Mouse (Mus musculus): ENCODE results near the gene Notum. TPM values are rescaled to one million over a fixed set of nuclear protein-coding genes. Genes with fewer than 3 reads are reported as not detected.

Notum gene
- total and polyA plus RNA-seq, 3 experiments, result 0.23 to 0.35 TPM; not detected in 1

- Histone ChIP-seq H3K4me3 (no peak overlapping the region), H3K27ac (no peak overlapping the region), H3K27me3 (ENCODE audit: control insufficient read depth, insufficient read depth, low read length) (no peaks in the 10 kb centered on the region), H3K4me1 (ENCODE audit: control insufficient read depth, insufficient read depth, low read length) (no peaks in the 10 kb centered on the region), H3K9ac (ENCODE audit: low read depth, low read length) (no peak overlapping the region), H3K79me2 (replicated peaks; ENCODE audit: control insufficient read depth, insufficient read depth, low read length) (no peaks in the 10 kb centered on the region), H3K36me3 (ENCODE audit: control insufficient read depth, insufficient read depth, low read length) (no peaks in the 10 kb centered on the region)
- no peak for DNase-seq
- intact Hi-C loops (cut with DNase I), result no loop called here
- TF ChIP-seq POLR2A (IDR thresholded peaks at IDR 0.05; ENCODE audit: insufficient read depth, low read depth, low read length), result no peak
- no peak for TF ChIP-seq EP300 (IDR thresholded peaks at IDR 0.05; ENCODE audit: insufficient read depth, low read depth, low read length)
- no peak for TF ChIP-seq CTCF (IDR thresholded peaks at IDR 0.05)
- WGBS, result 71% methylated on average over 8 of the region's 8 CpGs
Measured at GRCm38 (mm10) chr11:120704486-120705325, 43.7 kb upstream of the Notum start.

- Histone ChIP-seq H3K36me3 (ENCODE audit: control insufficient read depth, insufficient read depth, low read length) (no peaks in the 10 kb centered on the region), H3K27me3 (ENCODE audit: control insufficient read depth, insufficient read depth, low read length) (no peaks in the 10 kb centered on the region), H3K9ac (ENCODE audit: low read depth, low read length) (no peak overlapping the region), H3K4me3 (no peak overlapping the region), H3K27ac (no peak overlapping the region), H3K4me1 (ENCODE audit: control insufficient read depth, insufficient read depth, low read length) (no peaks in the 10 kb centered on the region), H3K79me2 (replicated peaks; ENCODE audit: control insufficient read depth, insufficient read depth, low read length) (no peaks in the 10 kb centered on the region)
- intact Hi-C loops (cut with DNase I), result no loop called here
- no peak for DNase-seq
- WGBS, result 62% methylated on average over 15 of the region's 15 CpGs
- TF ChIP-seq EP300 (IDR thresholded peaks at IDR 0.05; ENCODE audit: insufficient read depth, low read depth, low read length) (no peak), POLR2A (IDR thresholded peaks at IDR 0.05; ENCODE audit: insufficient read depth, low read depth, low read length) (no peak), CTCF (IDR thresholded peaks at IDR 0.05) (no peak)
Measured at GRCm38 (mm10) chr11:120703696-120704454, 42.9 kb upstream of the Notum start.

GRCm38 (mm10) chr11:120697741-120698140 lies 36.8 kb upstream of the Notum start:
- no peak overlapping the region for H3K9ac ChIP-seq (ENCODE audit: low read depth, low read length)
- peak overlapping the region; percentile 48 for H3K27ac ChIP-seq
- no peaks in the 10 kb centered on the region for H3K27me3 ChIP-seq (ENCODE audit: control insufficient read depth, insufficient read depth, low read length)
- no peak overlapping the region for H3K4me3 ChIP-seq
- intact Hi-C loops (cut with DNase I), result no loop called here
- H3K36me3 ChIP-seq (ENCODE audit: control insufficient read depth, insufficient read depth, low read length), result no peaks in the 10 kb centered on the region
- no peaks in the 10 kb centered on the region for H3K79me2 ChIP-seq (replicated peaks; ENCODE audit: control insufficient read depth, insufficient read depth, low read length)
- peaks cover under 1% of the 10 kb centered on the region for H3K4me1 ChIP-seq (ENCODE audit: control insufficient read depth, insufficient read depth, low read length)
- TF ChIP-seq POLR2A (IDR thresholded peaks at IDR 0.05; ENCODE audit: insufficient read depth, low read depth, low read length) (0 out of 2 replicates have a peak, but pooled peaks have one; percentile 9), CTCF (IDR thresholded peaks at IDR 0.05) (0 out of 2 replicates have a peak, but pooled peaks have one; percentile 6), EP300 (IDR thresholded peaks at IDR 0.05; ENCODE audit: insufficient read depth, low read depth, low read length) (0 out of 2 replicates have a peak, but pooled peaks have one; percentile 58)
- DNase-seq, result peak; percentile 52 to 79
- 36% methylated on average over 10 of the region's 10 CpGs for WGBS

GRCm38 (mm10) chr11:120696568-120696967 lies 35.6 kb upstream of the Notum start:
- no peak for TF ChIP-seq POLR2A (IDR thresholded peaks at IDR 0.05; ENCODE audit: insufficient read depth, low read depth, low read length)
- TF ChIP-seq CTCF (IDR thresholded peaks at IDR 0.05), result peak; percentile 50
- no peak for TF ChIP-seq EP300 (IDR thresholded peaks at IDR 0.05; ENCODE audit: insufficient read depth, low read depth, low read length)
- Histone ChIP-seq H3K27ac (no peak overlapping the region), H3K27me3 (ENCODE audit: control insufficient read depth, insufficient read depth, low read length) (no peaks in the 10 kb centered on the region), H3K79me2 (replicated peaks; ENCODE audit: control insufficient read depth, insufficient read depth, low read length) (no peaks in the 10 kb centered on the region), H3K4me1 (ENCODE audit: control insufficient read depth, insufficient read depth, low read length) (peaks cover 4% of the 10 kb centered on the region), H3K4me3 (no peak overlapping the region), H3K9ac (ENCODE audit: low read depth, low read length) (no peak overlapping the region), H3K36me3 (ENCODE audit: control insufficient read depth, insufficient read depth, low read length) (no peaks in the 10 kb centered on the region)
- no peak for DNase-seq
- 93% methylated on average over 6 of the region's 6 CpGs for WGBS
- intact Hi-C loops (cut with DNase I), result no loop called here

- no peak for DNase-seq
- Histone ChIP-seq H3K4me1 (ENCODE audit: control insufficient read depth, insufficient read depth, low read length) (peaks cover 4% of the 10 kb centered on the region), H3K4me3 (no peak overlapping the region), H3K9ac (ENCODE audit: low read depth, low read length) (no peak overlapping the region), H3K79me2 (replicated peaks; ENCODE audit: control insufficient read depth, insufficient read depth, low read length) (no peaks in the 10 kb centered on the region), H3K36me3 (ENCODE audit: control insufficient read depth, insufficient read depth, low read length) (no peaks in the 10 kb centered on the region), H3K27me3 (ENCODE audit: control insufficient read depth, insufficient read depth, low read length) (no peaks in the 10 kb centered on the region), H3K27ac (no peak overlapping the region)
- WGBS, result 90% methylated on average over 12 of the region's 12 CpGs
- no peak for TF ChIP-seq EP300 (IDR thresholded peaks at IDR 0.05; ENCODE audit: insufficient read depth, low read depth, low read length)
- intact Hi-C loops (cut with DNase I), result no loop called here
Measured at GRCm38 (mm10) chr11:120695641-120696040, 34.7 kb upstream of the Notum start.

- intact Hi-C loops (cut with DNase I), result no loop called here
- no peak for DNase-seq
- no peak overlapping the region for H3K4me3 ChIP-seq
- H3K79me2 ChIP-seq (replicated peaks; ENCODE audit: control insufficient read depth, insufficient read depth, low read length), result no peaks in the 10 kb centered on the region
- no peaks in the 10 kb centered on the region for H3K27me3 ChIP-seq (ENCODE audit: control insufficient read depth, insufficient read depth, low read length)
- H3K4me1 ChIP-seq (ENCODE audit: control insufficient read depth, insufficient read depth, low read length), result peaks cover 4% of the 10 kb centered on the region
- H3K27ac ChIP-seq, result no peak overlapping the region
- H3K36me3 ChIP-seq (ENCODE audit: control insufficient read depth, insufficient read depth, low read length), result no peaks in the 10 kb centered on the region
- H3K9ac ChIP-seq (ENCODE audit: low read depth, low read length), result no peak overlapping the region
- TF ChIP-seq POLR2A (IDR thresholded peaks at IDR 0.05; ENCODE audit: insufficient read depth, low read depth, low read length), result no peak
- no peak for TF ChIP-seq CTCF (IDR thresholded peaks at IDR 0.05)
- no peak for TF ChIP-seq EP300 (IDR thresholded peaks at IDR 0.05; ENCODE audit: insufficient read depth, low read depth, low read length)
- 75% methylated on average over 4 of the region's 4 CpGs for WGBS
Measured at GRCm38 (mm10) chr11:120695184-120695583, 34.2 kb upstream of the Notum start.

All from heart, adult 2 months (tissue).